Mouse (Mus musculus): ENCODE measurements at regions not wholly inside any gene's neighbourhood (a gene's known extent, or its start where the extent isn't known, plus 50 kb on each side); places are given as distances from the start of the nearest gene placed in this dataset.

DNA sequence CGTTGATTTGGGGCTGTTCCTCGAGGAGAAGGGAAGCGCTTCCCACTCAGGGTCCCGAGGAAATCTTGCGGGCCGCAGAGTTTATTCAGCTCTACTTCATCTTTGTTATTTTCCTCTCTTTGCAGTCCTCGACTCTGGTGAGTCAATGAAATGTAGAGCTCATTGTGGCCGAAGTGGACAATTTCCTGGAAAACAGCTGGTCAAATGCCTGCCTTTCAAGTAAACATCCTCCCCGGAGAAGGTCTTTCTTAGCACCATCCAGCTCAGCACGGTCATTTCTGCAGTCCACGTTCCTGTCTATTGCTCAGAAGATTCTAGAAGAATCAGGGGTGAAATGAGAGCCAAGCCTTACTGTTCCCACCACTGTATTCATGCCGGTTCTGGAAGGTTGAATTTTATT lies 133.0 kb downstream of the Bcas1 start:
- no peak for DNase-seq (ENCODE audit: low read depth)

DNA sequence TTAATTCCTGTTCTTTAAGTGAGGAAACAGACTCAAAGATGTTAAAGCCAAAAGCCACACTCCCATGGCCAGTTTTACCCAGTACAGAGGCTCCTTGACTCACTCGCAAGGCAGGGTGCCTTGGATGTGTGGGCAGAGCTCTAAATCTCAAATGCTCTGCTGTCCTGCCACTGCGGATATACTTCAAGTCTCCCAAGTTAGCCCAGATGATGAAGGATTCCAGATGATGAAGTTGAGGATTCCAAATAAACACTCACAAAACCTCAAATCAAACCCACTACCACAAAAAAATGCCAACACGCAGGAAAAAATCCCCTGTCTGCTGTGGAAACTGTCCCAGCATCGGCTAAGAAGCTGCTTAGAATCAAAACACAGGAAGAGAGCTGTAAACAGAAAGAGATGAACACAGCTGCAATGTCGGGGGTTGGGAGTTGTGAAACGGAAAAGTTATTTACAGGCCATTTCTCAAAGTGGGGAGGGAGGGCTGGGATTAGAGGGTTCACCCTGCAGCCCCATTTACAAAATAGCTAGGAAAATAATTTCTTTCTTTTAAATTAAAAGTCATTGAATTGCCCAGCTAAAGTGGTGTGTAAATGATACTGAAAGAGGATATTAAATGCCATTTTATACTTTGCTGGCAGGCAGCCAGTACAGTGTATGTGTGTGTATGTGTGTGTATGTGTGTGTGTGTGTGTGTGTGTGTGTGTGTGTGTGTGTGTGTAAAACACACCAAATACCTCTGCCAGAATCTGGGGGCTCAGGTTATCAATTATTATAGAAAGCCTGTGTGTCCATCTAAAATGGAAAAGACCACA lies 135.6 kb downstream of the Bcas1 start:
- DNase-seq (ENCODE audit: low read depth) = peak; percentile 48

DNA sequence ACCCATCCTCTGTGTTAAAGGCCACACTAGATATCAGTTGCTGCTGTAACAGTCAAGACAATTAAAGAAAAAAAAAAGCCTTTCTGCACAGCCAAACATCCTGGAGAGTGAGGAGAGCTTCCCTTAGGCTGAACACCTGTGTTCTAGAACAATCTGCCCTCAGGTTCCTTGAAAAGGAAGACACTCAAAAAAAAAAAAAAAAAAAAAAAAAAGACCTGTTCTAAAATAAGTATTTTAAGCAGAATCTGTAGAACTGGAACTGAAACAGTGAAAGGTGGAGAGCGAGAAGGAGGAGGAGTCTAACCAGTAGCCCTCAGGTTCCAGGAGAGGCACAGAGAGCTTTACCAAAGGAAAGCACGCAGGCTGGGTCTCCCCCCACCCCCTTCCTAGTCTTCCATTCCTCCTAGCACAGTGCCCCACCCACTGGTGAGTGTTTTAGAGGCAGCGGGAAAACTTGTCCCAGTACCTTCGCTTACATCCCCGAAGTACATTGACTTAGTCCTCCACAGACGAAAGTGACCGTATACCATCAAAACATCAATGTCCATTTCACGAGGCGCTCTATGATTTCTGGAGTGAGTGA lies 138.2 kb downstream of the Bcas1 start:
- no peak for DNase-seq (ENCODE audit: low read depth)

DNA sequence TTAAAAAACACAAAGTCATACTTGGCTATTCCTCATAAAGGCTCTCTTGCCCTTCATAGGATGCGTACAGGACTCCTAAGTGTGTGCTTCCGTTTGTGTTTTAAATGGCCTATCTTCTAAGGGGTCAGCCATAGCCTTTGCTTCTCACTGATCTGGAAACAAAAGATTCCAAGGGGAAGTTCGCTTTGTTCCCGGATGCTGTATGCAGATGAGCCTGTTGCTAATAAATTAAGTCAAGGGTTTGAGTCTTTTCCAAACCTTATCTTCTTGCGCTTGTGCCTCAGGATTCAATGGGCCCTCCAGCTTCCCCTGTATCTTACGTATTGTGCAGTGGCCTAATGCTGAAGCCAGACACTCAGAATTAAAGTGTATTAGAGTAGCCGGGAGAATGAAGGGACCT lies 138.9 kb downstream of the Bcas1 start:
- no peak for DNase-seq (ENCODE audit: low read depth)

DNA sequence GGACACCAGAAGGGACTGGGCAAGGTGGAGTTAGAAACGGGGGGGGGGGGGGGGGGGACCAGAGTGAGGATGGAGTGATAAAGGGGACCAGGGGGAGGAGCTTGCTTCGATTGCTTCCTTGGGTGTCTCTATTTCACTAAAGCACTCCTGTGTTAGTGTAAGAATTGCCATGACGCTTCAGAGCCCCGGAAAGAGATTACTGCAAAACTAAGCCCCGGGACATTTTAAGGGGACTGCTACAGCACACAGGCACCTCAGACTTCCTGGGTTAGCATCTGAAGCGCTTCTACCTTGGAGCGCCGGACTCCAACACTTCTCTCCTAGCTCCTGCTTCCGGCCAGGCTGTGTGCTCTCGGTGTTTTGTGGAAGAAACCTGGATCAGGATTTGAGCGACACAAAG lies 139.4 kb downstream of the Bcas1 start:
- DNase-seq (ENCODE audit: low read depth) = no peak

DNA sequence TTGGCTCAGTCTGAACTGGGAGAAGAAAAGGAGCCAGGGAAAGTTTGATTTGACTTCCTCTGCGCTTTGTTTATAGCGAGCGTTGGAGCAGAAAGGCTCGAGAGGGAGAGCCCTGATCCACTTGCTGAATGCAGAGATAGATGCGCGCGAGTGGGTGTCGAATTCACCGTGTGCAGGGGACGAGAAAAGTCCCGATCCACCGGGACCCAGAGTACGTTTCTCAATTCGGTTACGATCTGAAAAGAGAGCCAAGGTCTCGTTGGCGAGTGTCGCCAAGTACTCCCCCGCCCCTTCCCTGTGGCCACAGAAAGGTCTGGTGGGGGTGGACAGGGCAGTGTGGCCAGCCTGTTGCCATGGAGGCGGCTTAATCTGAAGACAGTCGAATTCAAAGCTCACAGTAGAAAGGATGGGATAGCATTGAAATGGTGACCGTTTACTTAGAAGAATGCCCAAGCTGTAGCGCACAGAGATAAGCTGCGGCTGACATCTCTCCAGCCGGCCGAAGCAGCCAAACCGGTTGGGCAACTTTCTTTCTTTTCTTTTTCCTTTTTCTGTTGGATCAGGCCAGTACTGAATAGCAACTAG lies 139.5 kb upstream of the Zfp217 start:
- no peak for DNase-seq (ENCODE audit: low read depth)

DNA sequence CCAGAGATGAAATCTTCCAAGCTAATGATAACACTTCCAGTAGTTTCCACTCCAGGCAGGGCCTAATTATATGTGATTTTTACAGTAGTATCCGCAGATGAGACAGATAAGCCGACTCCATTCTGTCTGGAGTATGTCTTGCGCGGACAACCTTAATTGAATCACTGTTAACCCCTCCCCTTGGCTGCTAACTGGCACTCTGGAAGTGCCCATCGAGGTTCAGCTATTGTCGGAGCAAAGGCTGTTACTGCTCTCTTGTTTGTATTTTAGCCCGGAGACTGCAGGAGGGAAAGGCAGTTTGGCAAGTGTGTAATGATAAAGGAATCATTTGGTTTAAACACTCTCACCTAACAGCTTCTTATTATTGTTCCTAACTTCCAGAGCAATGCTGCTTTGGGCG lies 138.9 kb upstream of the Zfp217 start:
- no peak for DNase-seq (ENCODE audit: low read depth)

DNA sequence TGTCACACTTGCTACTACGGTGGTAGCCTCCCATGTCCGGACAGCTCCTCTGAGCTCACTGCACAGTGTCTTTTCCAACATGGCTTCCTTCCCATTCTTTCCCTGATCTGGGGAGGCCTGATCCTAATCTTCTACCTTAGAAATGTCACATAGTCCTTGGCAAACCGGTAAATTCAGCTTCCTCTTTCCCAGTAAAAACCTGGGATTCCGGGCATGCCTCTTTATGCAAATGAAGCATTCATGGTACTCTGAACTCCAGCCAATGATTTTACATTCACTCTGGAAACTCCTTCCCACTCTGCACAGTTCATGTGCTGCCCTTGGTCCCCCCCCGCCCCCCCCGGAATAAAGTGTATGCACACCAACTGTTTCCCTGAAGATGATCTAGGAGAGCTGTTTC lies 134.6 kb upstream of the Zfp217 start:
- no peak for DNase-seq (ENCODE audit: low read depth)

DNA sequence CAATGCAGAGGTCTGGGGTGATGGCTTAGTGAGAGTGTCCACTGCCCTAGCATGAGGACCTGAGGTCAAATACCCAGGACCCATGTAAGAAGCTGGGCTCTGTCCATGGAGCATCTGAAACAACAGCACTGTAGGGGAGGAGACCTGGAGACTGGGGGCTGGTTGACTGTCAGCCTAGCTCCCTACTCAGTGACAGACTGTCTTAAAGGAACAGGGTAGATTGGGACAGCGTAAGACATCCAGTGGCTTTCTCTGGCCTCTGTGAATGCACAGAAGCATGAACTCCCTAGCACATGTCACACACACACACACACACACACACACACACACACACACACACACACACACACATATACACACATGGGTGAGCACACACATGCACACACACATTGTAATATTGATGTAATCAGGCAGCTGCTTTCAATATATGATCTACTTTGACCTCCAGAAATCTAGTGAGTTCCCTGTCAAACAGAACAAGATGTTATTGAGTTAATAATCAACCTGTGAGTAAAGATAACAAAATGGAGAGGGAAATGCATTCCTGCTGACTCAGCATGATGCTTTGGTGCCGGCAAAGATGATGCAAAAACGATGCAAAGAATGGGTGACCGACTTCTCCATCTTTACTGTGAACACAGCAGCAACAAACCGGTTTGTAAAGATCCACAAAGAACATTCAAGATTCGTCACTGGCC lies 133.6 kb upstream of the Zfp217 start:
- no peak for DNase-seq (ENCODE audit: low read depth)

DNA sequence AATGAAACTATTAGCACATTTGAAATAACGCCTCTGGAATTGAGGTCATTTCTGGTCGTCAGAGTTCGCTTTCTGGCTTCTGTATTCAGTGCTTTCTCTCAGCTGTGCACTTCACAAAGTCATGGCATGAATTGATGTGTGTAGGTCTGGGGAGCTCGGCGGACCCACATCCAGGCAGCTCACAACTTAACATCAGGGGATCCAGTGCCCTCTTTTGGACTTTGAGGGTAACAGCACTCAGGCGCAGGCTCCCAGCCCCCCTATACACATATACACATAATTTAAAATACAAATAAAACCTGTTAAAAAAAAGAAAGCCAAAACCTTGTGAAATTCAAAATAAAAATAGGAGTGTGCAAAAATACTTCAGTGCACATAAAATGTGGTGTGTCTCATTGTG lies 132.8 kb upstream of the Zfp217 start:
- DNase-seq (ENCODE audit: low read depth) = no peak

DNA sequence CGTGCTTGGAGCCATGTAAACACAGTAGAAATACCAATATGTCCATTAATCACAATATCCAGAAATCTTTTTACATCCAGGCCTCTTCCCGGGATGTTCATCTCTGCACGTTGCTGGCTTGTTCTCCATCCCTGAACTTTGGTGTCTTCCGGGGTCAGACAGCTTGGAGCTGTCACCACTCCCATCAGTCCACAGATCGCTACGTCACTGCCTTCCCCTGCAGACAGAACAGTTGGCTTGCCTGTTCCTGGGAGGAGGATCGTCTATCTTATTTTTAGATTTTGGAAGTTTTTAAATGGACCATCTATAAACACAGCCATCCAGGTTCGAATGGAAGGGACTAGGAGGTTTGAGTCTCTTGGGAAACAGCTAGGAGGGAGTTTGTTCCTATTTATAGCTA lies 130.0 kb upstream of the Zfp217 start:
- no peak for DNase-seq (ENCODE audit: low read depth)

DNA sequence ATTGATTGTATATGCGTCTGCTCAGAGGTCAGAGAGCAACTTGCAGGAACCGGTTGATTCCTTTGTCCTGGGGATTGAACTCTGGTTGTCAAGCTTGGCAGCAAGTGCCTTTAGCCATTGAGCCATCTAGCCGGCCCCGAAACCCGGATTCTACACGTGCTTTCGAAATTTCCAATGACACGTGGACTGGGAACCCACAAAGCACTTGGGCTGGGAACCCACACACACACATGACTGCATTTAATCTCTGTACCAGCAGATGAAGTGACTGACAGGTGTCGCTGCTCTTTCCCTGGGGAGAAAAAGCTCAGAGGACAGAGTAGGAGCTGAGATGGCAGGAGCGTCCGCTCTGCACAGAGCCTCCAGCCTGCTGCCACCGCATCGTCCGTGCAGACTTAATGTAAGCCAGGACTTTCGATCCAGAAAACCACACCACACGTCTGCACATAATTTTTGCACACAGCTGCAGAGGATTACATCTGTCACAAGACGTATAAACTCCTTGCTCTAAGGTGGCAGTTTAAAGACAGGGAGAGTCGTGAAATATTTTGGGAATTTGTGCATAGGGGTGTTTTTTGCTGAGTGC lies 129.4 kb upstream of the Zfp217 start:
- DNase-seq (ENCODE audit: low read depth) = no peak

DNA sequence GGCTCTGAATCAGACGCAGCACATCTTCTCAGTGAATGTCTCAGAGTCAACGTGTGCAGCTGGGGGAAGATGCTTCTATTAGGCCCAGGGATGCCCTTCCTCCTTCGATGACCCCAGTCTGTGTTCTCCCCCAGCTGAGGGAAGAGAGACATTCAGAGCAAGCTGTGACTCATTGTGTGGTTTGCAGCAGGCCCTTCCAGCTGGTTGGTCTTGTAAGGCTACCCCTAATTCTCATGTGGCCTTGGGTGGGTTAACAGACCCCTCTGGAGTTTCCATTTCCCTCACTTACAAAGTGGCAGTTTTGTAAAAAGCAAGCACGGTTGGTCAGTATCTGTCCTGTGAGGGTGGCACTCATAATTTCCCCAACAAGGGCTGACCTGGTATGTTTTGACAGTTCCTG lies 127.8 kb upstream of the Zfp217 start:
- DNase-seq (ENCODE audit: low read depth) = no peak

DNA sequence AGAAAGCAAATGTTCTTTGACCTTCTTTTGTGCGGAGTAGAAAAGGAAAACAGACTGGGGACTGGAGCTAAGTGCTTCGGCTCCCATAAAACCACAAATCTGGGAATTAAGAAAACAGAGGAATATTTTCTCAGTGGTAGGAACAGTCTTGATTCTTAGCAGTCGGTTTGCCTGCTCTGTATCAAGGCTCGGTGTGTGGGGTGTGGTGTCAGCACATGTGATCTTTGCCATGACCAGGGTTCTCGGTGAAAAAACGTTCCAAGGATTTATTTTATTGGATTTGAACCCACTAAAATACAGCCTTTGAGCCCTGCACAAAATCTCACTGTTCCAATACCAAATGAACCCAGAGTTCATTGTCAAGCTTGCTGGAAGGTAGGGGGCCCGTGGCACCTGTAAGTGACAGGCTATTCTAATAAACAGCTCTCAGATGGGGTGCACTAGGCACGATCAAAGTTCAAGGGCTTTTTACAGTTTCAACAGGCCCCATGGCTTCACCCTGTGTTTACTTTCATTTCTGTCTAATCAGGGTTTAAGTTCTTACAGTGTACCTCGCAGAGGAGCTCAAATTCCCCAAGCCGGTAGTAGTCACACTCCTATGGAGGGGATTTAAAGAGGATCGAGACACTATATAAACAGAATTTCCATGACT lies 122.1 kb upstream of the Zfp217 start:
- no peak for DNase-seq (ENCODE audit: low read depth)

DNA sequence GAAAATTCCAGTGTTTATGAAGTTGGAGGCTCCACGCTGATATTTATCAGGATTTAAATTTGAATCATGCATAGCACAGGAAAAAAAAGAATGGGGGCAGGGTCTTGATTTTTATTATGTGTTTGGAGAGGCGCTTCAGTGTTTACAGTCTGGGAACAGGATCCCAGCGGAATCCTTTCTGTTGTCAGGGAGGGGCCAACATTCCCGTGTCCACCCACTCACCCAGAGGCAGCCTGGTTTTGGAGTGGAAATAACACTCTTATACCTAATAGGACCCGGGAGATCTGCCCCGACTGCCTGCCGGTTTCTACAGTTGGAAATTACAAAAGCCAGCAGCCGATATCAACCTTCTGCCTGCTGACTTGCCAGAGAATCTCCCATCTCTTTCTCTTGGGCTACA lies 120.2 kb upstream of the Zfp217 start:
- DNase-seq (ENCODE audit: low read depth) = no peak

DNA sequence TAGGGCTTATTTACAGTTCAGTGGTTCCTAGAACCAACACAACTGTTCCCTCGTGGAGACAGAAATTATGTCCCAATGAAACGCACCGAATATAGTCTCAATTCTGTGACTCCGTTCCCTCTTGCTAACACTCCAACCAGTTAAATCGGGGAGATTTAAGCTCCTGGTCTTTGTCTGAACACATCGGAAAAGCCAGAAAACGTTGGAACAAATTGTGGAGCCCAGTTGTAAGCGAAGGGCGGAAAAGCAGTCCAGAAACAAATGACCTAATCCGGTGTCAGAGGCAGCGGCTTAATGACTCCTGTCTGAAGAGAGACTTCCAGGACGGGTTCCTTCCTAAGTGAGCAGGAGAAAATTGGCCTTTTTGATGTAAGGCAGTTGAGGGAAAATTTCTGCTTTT lies 119.2 kb upstream of the Zfp217 start:
- no peak for DNase-seq (ENCODE audit: low read depth)

DNA sequence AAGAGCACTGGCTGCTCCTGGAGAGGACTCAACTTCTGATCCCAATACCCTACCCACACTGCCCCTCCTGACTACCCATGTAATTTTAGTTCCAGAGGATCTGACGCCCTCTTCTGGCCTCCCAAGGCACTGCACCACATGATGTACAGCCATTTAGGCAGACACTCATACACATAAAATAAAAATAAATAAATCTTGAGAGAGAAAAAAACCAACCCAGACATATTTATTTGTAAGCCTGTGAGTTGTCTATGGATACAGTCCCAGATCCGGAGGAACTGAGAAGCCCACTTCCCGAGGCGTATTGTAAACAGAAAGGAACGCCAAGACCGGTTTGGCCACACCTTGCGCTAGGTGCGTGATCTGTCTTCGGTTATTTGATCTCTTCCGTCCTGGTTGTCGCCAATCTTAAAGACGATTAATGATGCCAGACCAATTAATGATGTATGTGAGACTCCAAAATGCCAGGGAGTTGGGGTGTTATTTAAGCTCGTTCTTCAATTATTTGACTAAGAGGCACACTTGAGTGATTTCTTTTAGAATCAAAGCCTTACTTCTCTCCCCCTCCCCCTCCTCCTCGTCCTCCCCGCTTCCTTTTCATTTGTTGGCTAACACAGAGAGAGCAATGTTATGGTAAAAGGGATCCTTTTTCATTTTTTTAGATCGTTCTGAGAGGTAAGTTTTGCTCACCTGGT lies 118.7 kb upstream of the Zfp217 start:
- peak; percentile 65 for DNase-seq (ENCODE audit: low read depth)

DNA sequence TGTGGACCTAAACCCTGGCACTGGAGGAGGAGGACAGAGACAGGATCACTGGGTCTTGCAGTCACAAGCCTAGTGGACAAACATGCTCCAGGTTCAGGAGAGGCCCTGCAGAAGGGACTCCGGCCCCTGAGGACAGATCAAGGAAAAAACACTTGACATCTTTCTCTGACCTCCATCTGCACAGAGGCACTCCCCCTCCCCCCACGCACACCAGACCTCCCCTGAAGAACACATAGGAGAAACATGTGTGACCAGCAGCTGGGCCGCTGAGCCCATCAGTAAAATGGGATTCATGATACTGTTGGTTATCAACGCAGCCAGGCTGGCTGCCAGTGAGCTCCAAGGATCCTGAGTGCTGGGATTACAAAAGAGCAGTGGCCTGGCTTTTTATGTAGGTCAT lies 115.7 kb upstream of the Zfp217 start:
- no peak for DNase-seq (ENCODE audit: low read depth)

DNA sequence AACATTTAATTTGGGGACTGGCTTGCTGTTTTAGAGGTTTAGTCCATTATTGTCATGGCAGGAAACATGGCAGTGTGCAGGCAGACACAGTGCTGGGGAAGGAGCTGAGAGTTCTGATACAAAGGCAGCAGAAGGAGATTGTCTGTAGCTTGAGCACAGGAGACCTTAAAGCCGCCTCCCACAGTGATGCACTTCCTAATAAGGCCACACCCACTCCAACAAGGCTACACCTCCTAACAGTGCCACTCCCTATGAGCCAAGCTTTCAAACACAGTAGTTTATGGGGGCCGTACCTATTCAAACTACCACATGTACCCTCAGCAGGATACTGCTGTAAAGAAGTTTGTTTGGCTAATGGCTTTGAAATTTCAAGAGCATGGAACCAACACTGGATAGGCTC lies 113.3 kb upstream of the Zfp217 start:
- no peak for DNase-seq (ENCODE audit: low read depth)

DNA sequence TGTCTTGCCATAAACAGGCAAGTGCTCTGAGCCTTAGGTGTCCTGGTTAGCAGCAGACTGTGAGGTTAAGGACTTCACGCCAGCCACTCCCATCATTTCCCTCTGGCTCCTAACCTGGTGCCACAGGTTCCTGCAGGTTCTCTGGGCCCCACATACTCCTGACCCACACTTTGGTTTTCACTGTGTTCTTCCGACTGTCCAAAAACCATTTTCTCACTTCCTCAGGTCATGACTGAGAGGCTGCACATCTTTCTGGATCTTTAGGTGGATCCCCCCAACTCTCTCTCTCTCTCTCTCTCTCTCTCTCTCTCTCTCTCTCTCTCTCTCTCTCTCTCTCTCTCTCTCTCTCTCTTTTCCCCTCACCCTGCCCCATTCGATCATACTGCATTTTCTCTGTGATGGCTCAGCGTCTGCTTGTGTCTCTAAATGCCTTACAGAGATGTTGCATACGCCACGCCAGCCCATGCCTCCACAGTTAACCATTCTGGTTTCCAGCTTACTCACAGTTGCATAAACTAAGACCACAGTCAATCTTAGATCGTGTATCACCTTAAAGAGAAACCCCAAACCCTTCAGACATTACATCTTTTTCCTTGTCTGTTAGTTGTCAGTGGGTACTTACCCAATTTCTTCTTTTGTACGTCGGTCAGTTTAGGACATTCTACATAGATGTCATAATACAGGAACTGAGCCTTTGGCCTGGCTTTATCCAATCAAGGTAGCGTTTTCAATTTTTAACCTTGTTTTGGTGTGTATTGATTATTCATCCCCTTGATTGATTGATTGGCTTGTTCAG lies 112.0 kb upstream of the Zfp217 start:
- no peak for DNase-seq (ENCODE audit: low read depth)

DNA sequence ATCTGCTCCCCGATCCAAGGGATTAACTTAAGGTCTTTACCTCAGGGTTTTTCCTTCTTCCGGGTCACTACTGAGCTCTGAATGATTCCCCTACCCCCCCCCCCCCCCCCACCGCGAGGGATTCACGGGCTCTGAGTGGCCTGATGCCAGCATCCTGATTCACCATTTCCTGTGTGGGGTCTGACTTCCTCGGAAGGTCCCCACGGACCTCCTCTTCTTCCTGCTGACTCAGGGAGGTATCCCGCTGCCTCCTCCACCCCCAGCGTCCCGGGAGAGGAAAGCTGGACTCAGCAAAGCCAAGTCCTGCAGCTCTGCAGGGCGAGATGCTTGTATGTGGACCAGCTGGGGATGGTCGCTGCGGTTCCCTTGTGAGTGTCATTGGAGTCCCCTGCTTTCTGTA lies 110.5 kb upstream of the Zfp217 start:
- no peak for DNase-seq (ENCODE audit: low read depth)
